Mouse (Mus musculus): ENCODE data around the gene Phactr1. TPM values are rescaled to one million over a fixed set of nuclear protein-coding genes. Genes with fewer than 3 reads are reported as not detected.

Gene Phactr1
- total and polyA plus RNA-seq, 3 experiments, result not detected

- H3K36me3 ChIP-seq (ENCODE audit: control insufficient read depth in 1 of 2, insufficient read depth in 2 of 2, low read length in 2 of 2), result peaks cover 0 to 3% of the 10 kb centered on the region in 2 experiments; a peak in 2 of 4 replicates
- DNase-seq (ENCODE audit: low read depth, low spot score), result peak; percentile 55
- H3K27me3 ChIP-seq (ENCODE audit: control insufficient read depth in 1 of 2, insufficient read depth in 2 of 2, low read length in 2 of 2), result no peaks in the 10 kb centered on the region; a peak in 1 of 4 replicates
- peaks cover 0 to 10% of the 10 kb centered on the region in 2 experiments; a peak in 2 of 4 replicates for H3K4me1 ChIP-seq (ENCODE audit: control insufficient read depth in 1 of 2, insufficient read depth in 2 of 2, low read length in 2 of 2)
- H3K4me3 ChIP-seq (ENCODE audit: control insufficient read depth in 1 of 2, insufficient read depth in 1 of 2, low read depth in 2 of 2, low read length in 2 of 2), result peak overlapping the region; percentile 14 to 23; a peak in 3 of 4 replicates
- TF ChIP-seq TBP (IDR thresholded peaks at IDR 0.05; ENCODE audit: low read depth, low read length) (no peak), CTCF (IDR thresholded peaks at IDR 0.05 in 2 of 3, conservative IDR thresholded peaks at IDR 0.05 in 1 of 3; ENCODE audit: control insufficient read depth in 1 of 3, insufficient read depth in 1 of 3, low read depth in 2 of 3, low read length in 3 of 3, poor library complexity in 1 of 3, severe bottlenecking in 1 of 3) (no peak; a peak in 1 of 6 replicates), NELFE (IDR thresholded peaks at IDR 0.05; ENCODE audit: low read depth, low read length) (no peak), GATA1 (IDR thresholded peaks at IDR 0.05; ENCODE audit: low read depth, low read length) (no peak), BHLHE40 (IDR thresholded peaks at IDR 0.05; ENCODE audit: borderline replicate concordance, low read depth, low read length) (peak; percentile 5; the same call in 1 of the 2 replicates), RCOR1 (IDR thresholded peaks at IDR 0.05; ENCODE audit: low read depth, low read length) (no peak), ZKSCAN1 (IDR thresholded peaks at IDR 0.05; ENCODE audit: low read depth, low read length) (no peak), MYC (IDR thresholded peaks at IDR 0.05; ENCODE audit: low read depth, low read length) (no peak), MXI1 (IDR thresholded peaks at IDR 0.05; ENCODE audit: low read depth, low read length) (no peak), POLR2AphosphoS5 (IDR thresholded peaks at IDR 0.05; ENCODE audit: borderline replicate concordance, low read depth, low read length) (no peak), ETS1 (IDR thresholded peaks at IDR 0.05; ENCODE audit: low read depth, low read length) (0 out of 2 replicates have a peak, but pooled peaks have one; percentile 7), CHD2 (IDR thresholded peaks at IDR 0.05; ENCODE audit: low read length) (no peak), USF1 (IDR thresholded peaks at IDR 0.05; ENCODE audit: low read depth, low read length) (no peak)
- H3K9me3 ChIP-seq (replicated peaks; ENCODE audit: insufficient read depth, low read length), result no peaks in the 10 kb centered on the region
- H3K9ac ChIP-seq (ENCODE audit: control insufficient read depth, low read depth, low read length, poor library complexity, severe bottlenecking), result peak overlapping the region; percentile 33; the same call in 1 of the 2 replicates
- H3K79me2 ChIP-seq (ENCODE audit: control insufficient read depth, insufficient read depth, low read length, poor library complexity), result no peaks in the 10 kb centered on the region
- H3K27ac ChIP-seq (ENCODE audit: control insufficient read depth, low read depth, low read length), result no peak overlapping the region
Measured at GRCm38 (mm10) chr13:43183248-43184055, 503.0 kb downstream of the Phactr1 start.

GRCm38 (mm10) chr13:43187736-43188135 lies 507.3 kb downstream of the Phactr1 start:
- Histone ChIP-seq H3K4me1 (ENCODE audit: control insufficient read depth in 1 of 2, insufficient read depth in 2 of 2, low read length in 2 of 2) (peaks cover 5 to 16% of the 10 kb centered on the region in 2 experiments), H3K9ac (ENCODE audit: control insufficient read depth, low read depth, low read length, poor library complexity, severe bottlenecking) (no peak overlapping the region), H3K36me3 (ENCODE audit: control insufficient read depth in 1 of 2, insufficient read depth in 2 of 2, low read length in 2 of 2) (peaks cover 0 to 20% of the 10 kb centered on the region in 2 experiments; a peak in 2 of 4 replicates), H3K27me3 (ENCODE audit: control insufficient read depth in 1 of 2, insufficient read depth in 2 of 2, low read length in 2 of 2) (no peaks in the 10 kb centered on the region), H3K27ac (ENCODE audit: control insufficient read depth, low read depth, low read length) (no peak overlapping the region), H3K9me3 (replicated peaks; ENCODE audit: insufficient read depth, low read length) (no peaks in the 10 kb centered on the region), H3K4me3 (ENCODE audit: control insufficient read depth in 1 of 2, insufficient read depth in 1 of 2, low read depth in 2 of 2, low read length in 2 of 2) (no peak overlapping the region), H3K79me2 (ENCODE audit: control insufficient read depth, insufficient read depth, low read length, poor library complexity) (no peaks in the 10 kb centered on the region)
- DNase-seq (ENCODE audit: low read depth, low spot score), result no peak
- no peak for TF ChIP-seq NELFE (IDR thresholded peaks at IDR 0.05; ENCODE audit: low read depth, low read length)
- TF ChIP-seq TAL1 (IDR thresholded peaks at IDR 0.05; ENCODE audit: low read length), result no peak
- no peak for TF ChIP-seq CHD1 (IDR thresholded peaks at IDR 0.05; ENCODE audit: low read depth, low read length)
- no peak for TF ChIP-seq TCF12 (IDR thresholded peaks at IDR 0.05; ENCODE audit: low read depth, low read length)
- no peak for TF ChIP-seq ETS1 (IDR thresholded peaks at IDR 0.05; ENCODE audit: low read depth, low read length)
- no peak for TF ChIP-seq RAD21 (IDR thresholded peaks at IDR 0.05; ENCODE audit: low read depth, low read length)
